Comparison of ENCODE assay signal across 9 mouse cellular contexts in the genomic region with DNA sequence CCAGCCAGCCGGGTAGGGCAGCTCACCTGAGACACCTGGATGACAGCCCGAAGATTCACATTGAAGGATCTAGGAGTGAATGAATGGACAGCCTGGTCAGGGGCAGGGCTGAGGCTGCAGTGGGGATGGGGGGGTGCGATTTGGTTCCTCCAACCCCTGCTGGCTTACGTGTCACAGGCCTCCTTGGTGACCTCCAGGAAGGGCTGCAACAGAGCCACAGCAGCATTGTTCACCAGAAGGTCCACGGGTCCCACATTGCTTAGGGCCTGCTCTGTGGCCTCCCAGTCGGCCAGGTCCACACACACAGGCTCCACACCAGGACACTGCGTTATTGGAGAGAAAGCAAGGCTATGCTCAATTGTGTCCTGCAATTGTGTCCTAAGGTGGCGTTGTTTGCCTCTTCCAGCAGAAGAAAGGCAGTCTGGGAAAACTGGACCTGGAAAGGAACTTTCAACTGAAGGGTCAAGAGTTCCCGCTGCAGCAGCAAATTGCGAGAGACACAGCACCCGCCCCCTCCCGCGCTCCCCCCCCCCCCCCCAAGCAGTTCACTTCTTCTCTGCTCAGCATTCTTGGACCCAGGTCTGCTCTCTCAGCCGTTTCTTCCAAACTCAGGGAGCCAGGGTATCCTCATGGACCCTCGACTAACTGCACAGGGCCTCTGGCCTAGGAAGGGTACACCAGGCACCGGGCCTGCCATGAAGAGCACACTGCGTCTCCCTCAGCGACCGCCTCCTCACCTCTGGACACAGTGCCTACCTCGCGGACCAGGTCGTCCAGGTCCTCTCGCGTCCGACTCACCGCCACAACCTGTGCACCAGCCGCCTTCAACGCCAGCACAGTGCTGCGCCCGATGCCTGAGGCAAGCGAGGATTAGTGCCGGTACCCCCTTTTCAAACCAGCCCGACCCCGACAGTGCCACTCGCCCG. TPM values are rescaled to one million over a fixed set of nuclear protein-coding genes. Genes with fewer than 3 reads are reported as not detected.
DNase-seq lines count a peak whose midpoint lies in the region; ATAC-seq lines count a peak whose summit lies in the region.
"Had no signal": no experiment of that assay in that cellular context is flagged by ENCODE, and none has a peak within 500 bp of the region (broad histone marks: within the 10 kb centered on the region; RNA-seq: fewer than 3 reads in every experiment).

No protein-coding gene starts in this region.

- H3K27ac ChIP-seq in forebrain, embryonic 11.5 days (ENCODE audit: low read depth, low read length), result no peak overlapping the region
- no peak overlapping the region for H3K27ac ChIP-seq in neural tube, embryonic 14.5 days (ENCODE audit: low read depth, low read length)

- H3K4me3 ChIP-seq in megakaryocyte, embryonic 14.5 days (replicated peaks), result peak overlapping the region; percentile 100
- peak overlapping the region; percentile 50 for H3K4me3 ChIP-seq in forebrain, embryonic 11.5 days (ENCODE audit: low read depth, low read length)
- peak overlapping the region; percentile 44 for H3K4me3 ChIP-seq in neural tube, embryonic 14.5 days (ENCODE audit: low read depth, low read length)

- H3K9me3 ChIP-seq in megakaryocyte, embryonic 14.5 days, result no peaks in the 10 kb centered on the region
- no peaks in the 10 kb centered on the region for H3K9me3 ChIP-seq in forebrain, embryonic 11.5 days (ENCODE audit: control insufficient read depth, low read length)
- H3K9me3 ChIP-seq in neural tube, embryonic 14.5 days (ENCODE audit: control insufficient read depth, low read length), result no peaks in the 10 kb centered on the region

- ATAC-seq in megakaryocyte, adult 5-6 weeks (ENCODE audit: poor library complexity, severe bottlenecking), result no peak
- peak; percentile 47 for ATAC-seq in forebrain, embryonic 11.5 days (replicated peaks; ENCODE audit: low FRiP score)
- peak; percentile 25; the same call in 1 of the 2 replicates for ATAC-seq in neural tube, embryonic 14.5 days (ENCODE audit: low read depth)

- H3K4me2 ChIP-seq in forebrain, embryonic 11.5 days (ENCODE audit: low read depth, low read length, severe bottlenecking), result peak overlapping the region; percentile 87
- H3K4me2 ChIP-seq in neural tube, embryonic 14.5 days (ENCODE audit: low read depth, low read length), result peak overlapping the region; percentile 75

- peak overlapping the region; percentile 48 for H3K9ac ChIP-seq in forebrain, embryonic 11.5 days (ENCODE audit: low read length)
- peak overlapping the region; percentile 58 for H3K9ac ChIP-seq in neural tube, embryonic 14.5 days (replicated peaks; ENCODE audit: low read depth, low read length)

- DNase-seq in forebrain, embryonic 11.5 days (ENCODE audit: low spot score), result no peak
- peak; percentile 61 for DNase-seq in kidney, postnatal 14 days
- DNase-seq in adrenal gland, adult 8-10 months, result no peak
- no peak for DNase-seq in frontal cortex, postnatal 25 days (ENCODE audit: low spot score in 2 of 2)
- no peak for DNase-seq in layer of hippocampus, postnatal 25 days (ENCODE audit: extremely low spot score in 1 of 2, low spot score in 1 of 2)

- 17% methylated on average over 33 of the region's 36 CpGs for WGBS in forebrain, embryonic 11.5 days
- 22% methylated on average over 32 of the region's 36 CpGs for WGBS in neural tube, embryonic 14.5 days

- H3K36me3 ChIP-seq in megakaryocyte, embryonic 14.5 days (replicated peaks; ENCODE audit: low read length), result peaks cover 26% of the 10 kb centered on the region
- H3K36me3 ChIP-seq in forebrain, embryonic 11.5 days (ENCODE audit: control insufficient read depth, insufficient read depth, low read length), result no peaks in the 10 kb centered on the region
- no peaks in the 10 kb centered on the region for H3K36me3 ChIP-seq in neural tube, embryonic 14.5 days (ENCODE audit: control insufficient read depth, insufficient read depth, low read length)

- H3K4me1 ChIP-seq in megakaryocyte, embryonic 14.5 days, result peaks cover 62% of the 10 kb centered on the region
- H3K4me1 ChIP-seq in forebrain, embryonic 11.5 days (replicated peaks; ENCODE audit: control insufficient read depth, insufficient read depth, low read length), result peaks cover 9% of the 10 kb centered on the region
- no peaks in the 10 kb centered on the region for H3K4me1 ChIP-seq in neural tube, embryonic 14.5 days (ENCODE audit: control insufficient read depth, insufficient read depth, low read length)

- H3K27me3 ChIP-seq in megakaryocyte, embryonic 14.5 days (replicated peaks), result peaks cover 41% of the 10 kb centered on the region
- peaks cover 10% of the 10 kb centered on the region for H3K27me3 ChIP-seq in forebrain, embryonic 11.5 days (ENCODE audit: control insufficient read depth, insufficient read depth, low read length)
- no peaks in the 10 kb centered on the region for H3K27me3 ChIP-seq in neural tube, embryonic 14.5 days (ENCODE audit: control insufficient read depth, insufficient read depth, low read length)

RNA-seq across cellular contexts. Expression of a gene that starts 0.6 kb away (rescaled TPM):
- 100 and 241 TPM in 2 replicates for polyA plus RNA-seq in megakaryocyte, embryonic 14.5 days (2012; ENCODE audit: insufficient read depth, low replicate concordance)
- total RNA-seq in megakaryocyte, adult 5-6 weeks (2015), result 24.9 and 30.0 TPM in 2 replicates
- total RNA-seq in megakaryocyte, adult 5-6 weeks (2017), result 20.0 and 25.0 TPM in 2 replicates
- polyA plus RNA-seq in forebrain, embryonic 11.5 days (2014; fragmentation: Nextera tagmentation; extraction: Ambion mirVana), result 10.8 and 11.8 TPM in 2 replicates
- polyA plus RNA-seq in neural tube, embryonic 14.5 days (2014; fragmentation: Nextera tagmentation; extraction: Ambion mirVana), result 10.2 and 10.5 TPM in 2 replicates
- 100 to 1,000 TPM in 2 of 4 experiments, 10 to 100 TPM in 2; 41.6 to 142 (median 76.2) TPM for total RNA-seq in adrenal gland, adult 8-10 months (2022)
- total RNA-seq in layer of hippocampus, postnatal 25 days (2021), result 10 to 100 TPM; 12.4 to 12.9 TPM

RNA-seq across cellular contexts. Expression of a gene that starts 5.2 kb away (rescaled TPM):
- polyA plus RNA-seq in megakaryocyte, embryonic 14.5 days (2012; ENCODE audit: insufficient read depth, low replicate concordance), result 1.8 and 2.3 TPM in 2 replicates
- total RNA-seq in megakaryocyte, adult 5-6 weeks (2015), result 0.25 and 0.83 TPM in 2 replicates
- total RNA-seq in megakaryocyte, adult 5-6 weeks (2017), result 1.4 TPM in 1 of 2 replicates, not detected in the other
- polyA plus RNA-seq in forebrain, embryonic 11.5 days (2014; fragmentation: Nextera tagmentation; extraction: Ambion mirVana), result 7.5 and 10.6 TPM in 2 replicates
- 70.7 and 135 TPM in 2 replicates for polyA plus RNA-seq in neural tube, embryonic 14.5 days (2014; fragmentation: Nextera tagmentation; extraction: Ambion mirVana)
- 10 to 100 TPM; 11.1 to 23.9 (median 15.9) TPM for total RNA-seq in adrenal gland, adult 8-10 months (2022)
- 10 to 100 TPM; 33.7 to 46.8 TPM for total RNA-seq in layer of hippocampus, postnatal 25 days (2021)
- total RNA-seq: common myeloid progenitor, adult 5-6 weeks had no signal

RNA-seq across cellular contexts. Expression of a gene that starts 5.4 kb away (rescaled TPM):
- 2.1 TPM in 1 of 2 replicates, not detected in the other for polyA plus RNA-seq in megakaryocyte, embryonic 14.5 days (2012; ENCODE audit: insufficient read depth, low replicate concordance)
- total RNA-seq in megakaryocyte, adult 5-6 weeks (2015), result 7.6 and 8.5 TPM in 2 replicates
- total RNA-seq in megakaryocyte, adult 5-6 weeks (2017), result 1.7 and 8.9 TPM in 2 replicates
- 1.8 TPM in 1 of 2 replicates, not detected in the other for polyA plus RNA-seq in forebrain, embryonic 11.5 days (2014; fragmentation: Nextera tagmentation; extraction: Ambion mirVana)
- polyA plus RNA-seq in neural tube, embryonic 14.5 days (2014; fragmentation: Nextera tagmentation; extraction: Ambion mirVana), result 0.39 and 0.81 TPM in 2 replicates
- 10 to 100 TPM in 1 of 4 experiments, 1 to 10 TPM in 3; 4.8 to 11.4 (median 6.5) TPM for total RNA-seq in adrenal gland, adult 8-10 months (2022)
- total RNA-seq in layer of hippocampus, postnatal 25 days (2021), result 1 to 10 TPM; 1.5 to 1.6 TPM
- total RNA-seq: common myeloid progenitor, adult 5-6 weeks had no signal

RNA-seq across cellular contexts. Expression of a gene that starts 12.8 kb away (rescaled TPM):
- 10.0 and 23.5 TPM in 2 replicates for polyA plus RNA-seq in megakaryocyte, embryonic 14.5 days (2012; ENCODE audit: insufficient read depth, low replicate concordance)
- total RNA-seq in megakaryocyte, adult 5-6 weeks (2015), result 6.3 and 7.2 TPM in 2 replicates
- 21.0 and 21.6 TPM in 2 replicates for total RNA-seq in megakaryocyte, adult 5-6 weeks (2017)
- 53.3 and 54.4 TPM in 2 replicates for polyA plus RNA-seq in forebrain, embryonic 11.5 days (2014; fragmentation: Nextera tagmentation; extraction: Ambion mirVana)
- 53.9 and 59.4 TPM in 2 replicates for polyA plus RNA-seq in neural tube, embryonic 14.5 days (2014; fragmentation: Nextera tagmentation; extraction: Ambion mirVana)
- 10 to 100 TPM; 26.1 to 57.9 (median 42.3) TPM for total RNA-seq in adrenal gland, adult 8-10 months (2022)
- 10 to 100 TPM; 47.0 to 65.2 TPM for total RNA-seq in layer of hippocampus, postnatal 25 days (2021)

RNA-seq across cellular contexts. Expression of a gene that starts 13.0 kb away (rescaled TPM):
- 93.0 and 128 TPM in 2 replicates for polyA plus RNA-seq in megakaryocyte, embryonic 14.5 days (2012; ENCODE audit: insufficient read depth, low replicate concordance)
- 84.6 and 95.8 TPM in 2 replicates for total RNA-seq in megakaryocyte, adult 5-6 weeks (2015)
- total RNA-seq in megakaryocyte, adult 5-6 weeks (2017), result 67.0 and 71.5 TPM in 2 replicates
- polyA plus RNA-seq in forebrain, embryonic 11.5 days (2014; fragmentation: Nextera tagmentation; extraction: Ambion mirVana), result 121 and 130 TPM in 2 replicates
- 87.6 and 95.8 TPM in 2 replicates for polyA plus RNA-seq in neural tube, embryonic 14.5 days (2014; fragmentation: Nextera tagmentation; extraction: Ambion mirVana)
- 10 to 100 TPM; 49.3 to 61.7 (median 55.7) TPM for total RNA-seq in adrenal gland, adult 8-10 months (2022)
- 10 to 100 TPM; 20.1 to 21.9 TPM for total RNA-seq in layer of hippocampus, postnatal 25 days (2021)

Comparison
In these comparisons a context has a peak if more than half of its experiments do, and no peak if none do; other contexts are left out.
1. H3K4me3 ChIP-seq: peak in every context shown above with its lines; median percentile 100 in megakaryocyte, embryonic 14.5 days; 50 in forebrain, embryonic 11.5 days; 44 in neural tube, embryonic 14.5 days.
2. RNA of a gene that starts 5.2 kb away (total RNA-seq): 33.7 to 46.8 TPM in layer of hippocampus, postnatal 25 days and 11.1 to 23.9 TPM in adrenal gland, adult 8-10 months; 0.25 to 1.4 TPM in megakaryocyte, adult 5-6 weeks; every median in the first group is over 4 times any median in the second.